Mouse (Mus musculus) testis, adult 2 months (tissue): ENCODE results near the gene Il2rb.

ENCODE experiments used
- CTCF ChIP-seq: fragments of 200-500 bp; IDR thresholded peaks from 2 replicates; pipeline ENCODE4 v1.5.1; 2012; ENCODE audit warnings: low read depth, mild to moderate bottlenecking, inconsistent platforms, low read length, moderate library complexity; ENCODE audit not compliant: control insufficient read depth, insufficient read depth, insufficient replicate concordance
- POLR2A ChIP-seq: fragments of 200-500 bp; IDR thresholded peaks from 2 replicates; pipeline ENCODE4 v1.6.1; 2012; ENCODE audit warnings: low read depth, mild to moderate bottlenecking, inconsistent platforms, low read length, moderate library complexity; ENCODE audit not compliant: control insufficient read depth

GRCm38 (mm10) chr15:78467570-78467969 lies 27.5 kb downstream of the Il2rb start:
- TF ChIP-seq POLR2A: no peak
- TF ChIP-seq CTCF: no peak
